Comparison of ENCODE assay signal across 9 mouse cellular contexts in the genomic region with DNA sequence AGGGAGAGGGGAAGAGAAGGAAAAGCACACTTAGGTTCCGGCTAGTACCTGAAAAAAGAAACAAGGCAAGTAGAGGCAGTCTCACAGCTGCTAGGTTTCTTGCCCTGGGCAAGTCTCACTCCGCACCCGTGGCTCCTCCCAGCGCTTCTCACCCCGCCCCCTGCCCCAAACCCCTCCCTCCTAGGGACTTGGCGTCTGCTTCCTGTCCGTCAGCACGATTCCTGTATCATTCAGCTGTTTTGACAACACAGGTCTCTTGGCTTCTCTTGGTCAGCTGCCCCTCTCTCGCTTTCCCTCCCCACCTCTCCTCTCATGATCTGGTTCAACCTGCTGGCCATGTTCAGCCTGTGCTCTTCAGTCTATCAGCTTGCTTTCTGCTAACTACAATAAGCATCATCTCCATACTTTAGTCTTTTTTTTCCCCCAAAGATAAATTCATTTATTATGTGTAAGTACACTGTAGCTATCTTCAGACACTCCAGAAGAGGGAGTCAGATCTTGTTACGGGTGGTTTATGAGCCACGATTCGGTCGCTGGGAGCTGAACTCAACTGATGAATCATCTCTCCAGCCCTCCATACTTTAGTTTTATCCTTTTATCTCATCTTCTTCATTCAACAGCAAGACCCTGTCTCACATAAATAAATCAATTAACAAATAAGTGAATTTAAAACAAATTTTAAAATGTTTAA. TPM values are rescaled to one million over a fixed set of nuclear protein-coding genes. Genes with fewer than 3 reads are reported as not detected.
DNase-seq lines count a peak whose midpoint lies in the region; ATAC-seq lines count a peak whose summit lies in the region.
"Had no signal": no experiment of that assay in that cellular context is flagged by ENCODE, and none has a peak within 500 bp of the region (broad histone marks: within the 10 kb centered on the region; RNA-seq: fewer than 3 reads in every experiment).

No protein-coding gene starts in this region.

- WGBS in heart, embryonic 11.5 days (ENCODE audit: insufficient replicate concordance) = 39% methylated on average over 13 of the region's 13 CpGs
- WGBS in liver, embryonic 16.5 days (ENCODE audit: insufficient replicate concordance) = 50% methylated on average over 13 of the region's 13 CpGs

- no peaks in the 10 kb centered on the region for H3K27me3 ChIP-seq in heart, embryonic 11.5 days (ENCODE audit: control insufficient read depth, insufficient read depth, low read length)
- no peaks in the 10 kb centered on the region for H3K27me3 ChIP-seq in liver, embryonic 16.5 days (ENCODE audit: control insufficient read depth, insufficient read depth, low read depth, low read length)

- H3K9ac ChIP-seq in heart, embryonic 11.5 days (ENCODE audit: low read depth, low read length) = no peak overlapping the region
- no peak overlapping the region for H3K9ac ChIP-seq in liver, embryonic 16.5 days (ENCODE audit: low read depth, low read length)

- no peak overlapping the region for H3K4me3 ChIP-seq in heart, embryonic 11.5 days (ENCODE audit: low read depth, low read length)
- H3K4me3 ChIP-seq in liver, embryonic 16.5 days (ENCODE audit: low read depth, low read length) = no peak overlapping the region

- no peaks in the 10 kb centered on the region for H3K9me3 ChIP-seq in heart, embryonic 11.5 days (replicated peaks; ENCODE audit: control insufficient read depth, low read length)
- no peaks in the 10 kb centered on the region for H3K9me3 ChIP-seq in liver, embryonic 16.5 days (replicated peaks; ENCODE audit: control insufficient read depth, low read length)

- H3K36me3 ChIP-seq in heart, embryonic 11.5 days (ENCODE audit: control insufficient read depth, insufficient read depth, low read length) = no peaks in the 10 kb centered on the region
- no peaks in the 10 kb centered on the region for H3K36me3 ChIP-seq in liver, embryonic 16.5 days (ENCODE audit: control insufficient read depth, insufficient read depth)

- ATAC-seq in heart, embryonic 11.5 days (replicated peaks; ENCODE audit: insufficient number of reproducible peaks, low FRiP score, low TSS enrichment) = peak; percentile 65; the same call in 1 of the 2 replicates
- peak; percentile 85 for ATAC-seq in liver, embryonic 16.5 days (ENCODE audit: low read depth)
- ATAC-seq: intestine, embryonic 16.5 days had no signal

- H3K27ac ChIP-seq in heart, embryonic 11.5 days (ENCODE audit: low read depth, low read length) = no peak overlapping the region
- peak overlapping the region; percentile 6; the same call in 1 of the 2 replicates for H3K27ac ChIP-seq in liver, embryonic 16.5 days (ENCODE audit: low read length)

- DNase-seq in heart, adult 8-10 months (ENCODE audit: low spot score) = no peak
- peak; percentile 8 for DNase-seq in 3T3-L1 (ENCODE audit: low read depth, low spot score)
- DNase-seq in WW6 (ENCODE audit: low read depth, low spot score) = peak; percentile 61
- no peak for DNase-seq in retina, embryonic 14.5 days (ENCODE audit: low spot score)
- no peak for DNase-seq in frontal cortex, postnatal 36 days (ENCODE audit: low spot score in 2 of 2)
- DNase-seq in urinary bladder, postnatal 25 days (ENCODE audit: low spot score) = no peak

- H3K4me2 ChIP-seq in heart, embryonic 11.5 days = peak overlapping the region; percentile 17; the same call in 1 of the 2 replicates
- H3K4me2 ChIP-seq in liver, embryonic 16.5 days (ENCODE audit: low read depth, low read length) = peak overlapping the region; percentile 24

- H3K4me1 ChIP-seq in heart, embryonic 11.5 days (ENCODE audit: control insufficient read depth, insufficient read depth, low read length) = no peaks in the 10 kb centered on the region
- H3K4me1 ChIP-seq in liver, embryonic 16.5 days (ENCODE audit: control insufficient read depth, low read depth, low read length) = peaks cover 3% of the 10 kb centered on the region

RNA-seq across cellular contexts. Expression of gene Kcng3, which starts 35.0 kb away (rescaled TPM):
- not detected in 2 replicates for polyA plus RNA-seq in heart, embryonic 11.5 days (2014; fragmentation: Nextera tagmentation; extraction: Ambion mirVana)
- under 1 TPM in 1 of 4 experiments, not detected in 3; 0.12 TPM for total RNA-seq in heart, adult 8-10 months (2022)
- polyA plus RNA-seq in liver, embryonic 16.5 days (2015; fragmentation: Nextera tagmentation; extraction: Ambion mirVana) = 0.04 TPM in 1 of 2 replicates, not detected in the other
- polyA plus RNA-seq: intestine, embryonic 16.5 days had no signal

RNA-seq across cellular contexts. Expression of gene Mta3, which starts 39.2 kb away (rescaled TPM):
- polyA plus RNA-seq in heart, embryonic 11.5 days (2014; fragmentation: Nextera tagmentation; extraction: Ambion mirVana) = 38.1 and 48.6 TPM in 2 replicates
- 10 to 100 TPM; 17.6 to 19.6 (median 18.6) TPM for total RNA-seq in heart, adult 8-10 months (2022)
- polyA plus RNA-seq in liver, embryonic 16.5 days (2015; fragmentation: Nextera tagmentation; extraction: Ambion mirVana) = 35.3 and 35.6 TPM in 2 replicates

Comparison
In these comparisons a context has a peak if more than half of its experiments do, and no peak if none do; other contexts are left out.
1. DNase-seq: peak in 3T3-L1 (single experiment) and WW6 (single experiment); none in heart, adult 8-10 months (single experiment), retina, embryonic 14.5 days (single experiment), frontal cortex, postnatal 36 days (0 of 2) and urinary bladder, postnatal 25 days (single experiment).